Mouse (Mus musculus): ENCODE results near the gene Hcn2.

GRCm38 (mm10) chr10:79721089-79721488 lies 4.7 kb downstream of the Hcn2 start:
- TF ChIP-seq EP300 (IDR thresholded peaks at IDR 0.05; ENCODE audit: low read length), result no peak
- no peak for TF ChIP-seq POLR2A (IDR thresholded peaks at IDR 0.05; ENCODE audit: low read depth, low read length)
- no peak for TF ChIP-seq ZNF384 (IDR thresholded peaks at IDR 0.05; ENCODE audit: low read depth, low read length)
- no peak for TF ChIP-seq CTCF (conservative IDR thresholded peaks at IDR 0.05 in 1 of 2, IDR thresholded peaks at IDR 0.05 in 1 of 2; ENCODE audit: low read depth in 2 of 2, low read length in 2 of 2)
- TF ChIP-seq HCFC1 (IDR thresholded peaks at IDR 0.05; ENCODE audit: low read depth, low read length), result no peak
- TF ChIP-seq ZC3H11A (IDR thresholded peaks at IDR 0.05; ENCODE audit: low read depth, low read length), result no peak
- TF ChIP-seq BHLHE40 (IDR thresholded peaks at IDR 0.05; ENCODE audit: low read depth, low read length), result no peak
- TF ChIP-seq POLR2AphosphoS2 (IDR thresholded peaks at IDR 0.05; ENCODE audit: low read depth, low read length), result no peak
- TF ChIP-seq MXI1 (IDR thresholded peaks at IDR 0.05; ENCODE audit: low read depth, low read length), result no peak
- no peak for TF ChIP-seq UBTF (IDR thresholded peaks at IDR 0.05; ENCODE audit: low read depth, low read length)
- no peak for TF ChIP-seq RCOR1 (conservative IDR thresholded peaks at IDR 0.05; ENCODE audit: low read depth, low read length)

All from CH12.LX (cell line).